ENCODE assay signal across 12 mouse cellular contexts in genomic region chr11:31808216-31808838, GRCm38 (mm10).
DNase-seq lines count a peak whose midpoint lies in the region; ATAC-seq lines count a peak whose summit lies in the region.
"Had no signal": no experiment of that assay in that cellular context is flagged by ENCODE, and none has a peak within 500 bp of the region (broad histone marks: within the 10 kb centered on the region; RNA-seq: fewer than 3 reads in every experiment).

No protein-coding gene starts in this region.

- H3K27me3 ChIP-seq in heart, embryonic 10.5 days (ENCODE audit: insufficient read depth, poor library complexity, severe bottlenecking) = no peaks in the 10 kb centered on the region
- H3K27me3 ChIP-seq in stomach, embryonic 14.5 days (ENCODE audit: control insufficient read depth, insufficient read depth, low read length) = no peaks in the 10 kb centered on the region
- H3K27me3 ChIP-seq: limb, embryonic 13.5 days; midbrain, embryonic 15.5 days had no signal

- H3K9me3 ChIP-seq in heart, embryonic 10.5 days = no peaks in the 10 kb centered on the region
- no peaks in the 10 kb centered on the region for H3K9me3 ChIP-seq in stomach, embryonic 14.5 days (ENCODE audit: control insufficient read depth, low read depth, low read length)
- H3K9me3 ChIP-seq: limb, embryonic 13.5 days; midbrain, embryonic 15.5 days had no signal

- intact Hi-C loops in heart, postnatal 25 days (cut with DNase I) = no loop called here

- H3K36me3 ChIP-seq in heart, embryonic 10.5 days = no peaks in the 10 kb centered on the region
- H3K36me3 ChIP-seq in stomach, embryonic 14.5 days (ENCODE audit: control insufficient read depth, insufficient read depth, low read length) = no peaks in the 10 kb centered on the region
- H3K36me3 ChIP-seq: limb, embryonic 13.5 days; midbrain, embryonic 15.5 days had no signal

- H3K9ac ChIP-seq in stomach, embryonic 14.5 days (replicated peaks; ENCODE audit: low read depth, low read length) = no peak overlapping the region
- H3K9ac ChIP-seq: limb, embryonic 13.5 days; midbrain, embryonic 15.5 days had no signal

- H3K27ac ChIP-seq in heart, embryonic 10.5 days = peak overlapping the region; percentile 42; the same call in 1 of the 2 replicates
- H3K27ac ChIP-seq in stomach, embryonic 14.5 days (ENCODE audit: low read length) = no peak overlapping the region
- H3K27ac ChIP-seq: limb, embryonic 13.5 days; midbrain, embryonic 15.5 days had no signal

- no peak overlapping the region for H3K4me3 ChIP-seq in heart, embryonic 10.5 days
- no peak overlapping the region for H3K4me3 ChIP-seq in stomach, embryonic 14.5 days (ENCODE audit: low read depth, low read length)
- H3K4me3 ChIP-seq: limb, embryonic 13.5 days; midbrain, embryonic 15.5 days had no signal

- no peak overlapping the region for H3K4me2 ChIP-seq in stomach, embryonic 14.5 days (replicated peaks; ENCODE audit: low read depth, low read length)
- H3K4me2 ChIP-seq: limb, embryonic 13.5 days; midbrain, embryonic 15.5 days had no signal

- H3K4me1 ChIP-seq in heart, embryonic 10.5 days = peaks cover 44% of the 10 kb centered on the region
- H3K4me1 ChIP-seq in stomach, embryonic 14.5 days (ENCODE audit: control insufficient read depth, insufficient read depth, low read length) = peaks cover 3% of the 10 kb centered on the region

- 0 out of 2 replicates have a peak, but pooled peaks have one; percentile 8 for ATAC-seq in stomach, embryonic 14.5 days (ENCODE audit: insufficient number of reproducible peaks, insufficient read depth, low FRiP score, low read depth)

- DNase-seq in heart, embryonic 10.5 days (ENCODE audit: low spot score) = no peak
- no peak for DNase-seq in heart, postnatal 25 days (ENCODE audit: low spot score)
- DNase-seq in lung, adult 18-20 months = peak; percentile 41 to 62
- DNase-seq in lung, postnatal 10 days = no peak
- DNase-seq in kidney, postnatal 10 days = peak; percentile 43
- no peak for DNase-seq in left cerebral cortex, adult 11 months (ENCODE audit: low spot score)
- no peak for DNase-seq in layer of hippocampus, adult 11-12 months (ENCODE audit: low spot score)
- DNase-seq: embryo, embryonic 11 days; thymus, postnatal 14 days had no signal

- WGBS in heart, embryonic 10.5 days = 82% methylated on average over 5 of the region's 5 CpGs
- 65% methylated on average over 5 of the region's 5 CpGs for WGBS in stomach, embryonic 14.5 days

Comparison
In these comparisons a context has a peak if more than half of its experiments do, and no peak if none do; other contexts are left out.
1. DNase-seq: peak in lung, adult 18-20 months (2 of 2) and kidney, postnatal 10 days (single experiment); none in heart, embryonic 10.5 days (single experiment), heart, postnatal 25 days (single experiment), lung, postnatal 10 days (single experiment), left cerebral cortex, adult 11 months (single experiment) and layer of hippocampus, adult 11-12 months (single experiment).